Mouse (Mus musculus) thymus, adult 2 months (tissue): ENCODE measurements around the gene BC005624.

Source experiments
- CTCF ChIP-seq: fragments of 200-500 bp; IDR thresholded peaks from 2 replicates; pipeline ENCODE4 v1.5.1; 2012; ENCODE audit warnings: mild to moderate bottlenecking, control low read depth, low read length, moderate library complexity, borderline replicate concordance; ENCODE audit not compliant: control insufficient read depth, poor library complexity, insufficient read depth; ENCODE audit errors: extremely low read depth
- POLR2A ChIP-seq: fragments of 200-500 bp; IDR thresholded peaks from 2 replicates; pipeline ENCODE4 v1.6.1; 2012; ENCODE audit warnings: mild to moderate bottlenecking, low read length, control low read depth, moderate library complexity; ENCODE audit not compliant: control insufficient read depth, poor library complexity, insufficient read depth; ENCODE audit errors: extremely low read depth

- no peak for TF ChIP-seq CTCF
- TF ChIP-seq POLR2A: no peak
Measured at GRCm38 (mm10) chr2:30983024-30983423, 1.0 kb upstream of the BC005624 start.
